Mouse (Mus musculus) megakaryocyte, adult 5-6 weeks (primary cell): ENCODE results near the gene Pygl. TPM values are rescaled to one million over a fixed set of nuclear protein-coding genes. Genes with fewer than 3 reads are reported as not detected.
"Not testable (repeated sequence)": the region's sequence is repeated elsewhere in the genome, so short reads cannot be mapped to it uniquely, and the experiment has no call there.

ENCODE experiments used
- ATAC-seq: 2 replicates; pipeline ENCODE4 v1.8.0; 2016; ENCODE audit warnings: mild to moderate bottlenecking, inconsistent platforms; ENCODE audit not compliant: poor library complexity, severe bottlenecking
- total RNA-seq, 2 experiments: library from RNA; stranded (forward) in 1 of 2; stranded (reverse) in 1 of 2; fragments of 153-499, 151-499 nt in 1 of 2; fragments of 221-1000, 200-1000 nt in 1 of 2; gene quantifications; 2 replicates each; pipeline versions ENCODE4 v1.2.3 to v1.2.4; 2015 to 2017

The Pygl gene
- total RNA-seq, 2 experiments from 2014 or later = 188 to 329 TPM

DNA sequence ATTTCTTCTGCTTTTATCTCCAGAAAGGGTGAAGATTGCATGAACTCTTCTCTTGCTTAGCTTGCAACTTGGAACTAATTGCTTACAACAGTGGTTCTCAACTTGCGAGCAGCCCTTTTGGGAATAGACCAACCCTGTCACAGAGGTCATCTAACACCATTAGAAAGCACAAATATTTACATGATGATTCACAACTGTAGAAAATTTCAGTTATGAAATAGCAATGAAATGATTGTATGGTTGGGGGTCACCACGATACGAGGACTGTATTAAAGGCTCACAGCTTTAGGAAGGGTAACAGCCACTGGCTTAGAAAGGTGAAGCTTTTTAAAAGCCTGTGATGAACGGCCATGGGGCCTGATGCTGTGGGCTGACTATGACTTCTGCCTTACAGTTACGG lies 70.2 kb downstream of the Pygl start:
- ATAC-seq = no peak

DNA sequence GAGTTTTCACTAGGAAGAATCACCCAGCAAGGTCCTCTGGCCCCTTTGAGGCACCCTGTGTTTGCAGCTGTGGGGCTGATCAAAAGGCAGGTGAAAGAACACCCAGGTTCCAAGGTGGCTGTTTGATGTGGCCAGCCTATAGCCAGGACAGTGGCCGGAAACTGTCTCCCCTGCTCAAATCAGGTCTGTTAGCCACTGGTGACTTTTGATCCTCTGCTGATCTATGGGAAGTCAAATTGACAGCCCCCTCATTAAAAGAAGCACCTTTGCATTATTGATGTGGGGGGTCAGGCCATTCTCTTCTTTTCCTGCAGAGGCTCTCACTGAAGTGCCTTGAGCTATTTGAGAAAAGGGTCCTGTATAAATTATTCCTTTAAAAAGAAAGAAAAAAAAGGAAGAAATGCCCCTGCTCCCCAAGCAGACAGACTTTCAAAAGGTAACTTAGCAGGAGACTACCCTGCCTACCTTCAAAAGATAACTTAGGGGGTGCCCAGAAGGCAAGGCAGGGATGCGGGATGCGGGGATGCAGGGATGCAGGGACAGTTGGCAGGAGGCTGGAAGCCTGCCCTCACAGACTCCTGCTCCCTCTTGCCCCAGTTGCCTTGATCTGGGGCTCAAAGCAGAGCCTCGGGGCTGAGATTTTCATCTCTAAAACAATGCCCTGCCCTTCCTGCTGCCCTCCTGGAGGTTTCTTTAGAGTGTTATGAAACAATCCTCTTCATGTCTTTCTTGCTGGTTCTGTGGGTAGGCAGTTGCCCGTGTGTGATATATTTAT lies 73.8 kb downstream of the Pygl start:
- ATAC-seq = no peak

DNA sequence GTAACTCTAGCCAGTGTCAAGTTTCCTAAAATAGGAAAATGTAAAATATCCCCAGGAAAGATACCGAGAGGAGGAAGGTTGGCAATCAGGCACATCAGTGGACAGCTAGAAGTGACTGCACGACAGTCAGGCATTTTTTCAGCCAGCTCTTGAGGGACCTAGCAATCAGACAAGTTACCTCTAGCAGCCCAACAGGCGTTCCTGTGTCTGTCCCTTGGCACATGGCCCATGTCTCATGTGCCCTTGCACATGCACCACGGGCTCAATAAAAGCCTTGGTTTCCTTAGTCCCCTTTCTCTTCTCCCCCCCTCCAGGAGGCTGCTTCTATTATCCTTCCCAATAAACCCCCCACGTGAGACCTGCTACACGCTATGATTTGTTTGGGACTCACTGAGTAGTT lies 75.1 kb downstream of the Pygl start:
- ATAC-seq = no peak

DNA sequence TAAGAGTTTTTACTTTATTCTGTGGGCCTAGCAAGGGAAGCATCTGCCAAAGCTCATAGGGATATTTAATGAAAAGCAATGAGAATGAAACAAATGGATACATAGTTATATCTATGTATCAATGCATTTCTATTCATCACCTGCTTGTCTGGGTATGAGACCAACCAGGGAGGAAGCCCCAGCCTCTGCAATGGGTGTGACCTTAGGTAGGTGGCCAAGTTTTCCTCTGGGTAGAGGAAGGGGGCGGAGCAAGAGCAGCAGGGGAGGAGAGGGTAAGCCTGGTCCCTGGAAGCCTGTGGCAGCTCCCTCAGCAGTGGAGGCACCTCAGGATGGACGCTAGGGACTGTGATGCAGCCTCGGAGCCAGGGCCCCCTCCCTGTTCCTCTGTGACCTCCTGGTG lies 77.4 kb downstream of the Pygl start, which contains the start of gene Abhd12b:
TSS of gene Abhd12b (plus strand) at position 301 of the 400 bp plus-strand sequence.
- ATAC-seq = no peak

DNA sequence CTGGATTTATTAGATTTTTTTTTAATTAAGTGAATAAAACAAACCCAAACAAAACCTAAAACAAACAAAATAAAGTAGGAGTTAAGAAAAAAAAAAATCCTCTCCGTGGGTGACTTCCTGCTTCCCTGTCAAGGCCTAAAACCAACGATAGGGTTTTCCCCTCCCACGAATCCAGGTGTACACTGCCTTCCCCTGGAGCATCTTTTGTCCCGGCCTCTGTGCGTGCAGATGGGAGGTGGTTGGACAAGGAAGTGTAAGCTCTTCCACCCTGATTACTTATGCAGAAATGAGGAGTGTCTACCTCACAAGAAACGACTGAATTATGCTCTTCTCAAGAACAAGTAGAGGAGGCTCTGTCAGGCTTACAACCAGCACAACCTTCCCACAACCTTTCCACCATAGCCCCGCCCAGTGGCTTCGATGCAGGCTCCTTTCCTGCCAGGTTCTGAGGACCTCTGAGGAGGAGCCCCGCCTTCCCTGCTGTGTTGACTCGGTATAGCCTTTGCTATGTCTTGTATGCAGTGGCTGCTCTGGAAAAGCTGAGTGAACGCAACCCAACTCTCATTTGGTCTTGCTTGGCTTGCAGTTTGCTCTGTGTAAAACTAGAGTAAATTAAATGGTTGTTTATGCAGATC lies 82.5 kb downstream of the Pygl start:
- ATAC-seq = peak; percentile 25; the same call in 1 of the 2 replicates

DNA sequence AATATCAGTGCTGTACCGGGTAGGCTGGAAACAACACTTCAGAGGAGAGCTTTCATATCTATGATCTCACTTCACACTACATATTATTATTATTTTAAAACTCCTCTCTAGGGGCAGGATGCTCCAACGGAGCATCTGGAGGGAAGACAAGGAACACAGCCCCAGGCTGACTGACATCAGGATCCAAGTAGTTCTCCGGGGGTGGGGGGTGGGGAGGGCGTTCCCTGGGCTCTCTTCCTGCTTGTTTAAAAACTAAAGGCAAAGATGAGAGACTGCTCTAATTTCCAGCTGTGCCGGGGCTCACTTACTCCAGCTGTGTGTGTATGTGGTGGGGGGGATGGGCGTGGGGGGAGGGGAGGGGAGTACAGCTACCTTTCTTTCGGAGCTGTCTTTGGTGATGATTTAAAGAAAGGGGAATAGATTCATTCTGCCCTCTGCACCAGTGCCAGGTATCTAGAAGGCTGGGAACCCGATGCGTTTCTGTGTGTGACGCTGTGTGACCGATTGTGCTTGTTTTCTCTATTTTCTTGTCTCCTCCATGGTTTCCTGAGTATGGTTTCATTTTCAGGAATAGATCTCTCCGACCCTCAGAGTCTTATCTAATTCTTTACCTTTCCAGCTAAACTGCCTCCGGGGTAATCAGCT lies 83.2 kb downstream of the Pygl start:
- ATAC-seq = no peak

DNA sequence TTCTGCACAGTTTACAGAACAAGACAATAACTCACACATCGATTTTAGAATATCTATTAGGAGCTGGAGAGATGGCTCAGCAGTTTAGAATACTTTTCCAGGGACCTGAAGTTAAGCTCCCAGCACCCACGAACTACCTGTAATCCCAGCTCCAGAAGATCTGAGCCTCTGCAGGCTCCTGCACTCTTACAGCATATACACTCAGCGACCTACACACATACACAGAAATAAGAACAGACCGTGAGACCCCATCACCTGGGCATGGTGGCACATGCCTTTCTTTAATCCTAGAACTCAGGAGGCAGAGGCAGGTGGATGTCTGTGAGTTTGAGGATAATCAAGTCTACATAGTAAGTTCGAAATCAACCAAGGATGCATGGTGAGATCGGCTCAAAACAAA lies 85.7 kb downstream of the Pygl start:
- ATAC-seq = no peak

DNA sequence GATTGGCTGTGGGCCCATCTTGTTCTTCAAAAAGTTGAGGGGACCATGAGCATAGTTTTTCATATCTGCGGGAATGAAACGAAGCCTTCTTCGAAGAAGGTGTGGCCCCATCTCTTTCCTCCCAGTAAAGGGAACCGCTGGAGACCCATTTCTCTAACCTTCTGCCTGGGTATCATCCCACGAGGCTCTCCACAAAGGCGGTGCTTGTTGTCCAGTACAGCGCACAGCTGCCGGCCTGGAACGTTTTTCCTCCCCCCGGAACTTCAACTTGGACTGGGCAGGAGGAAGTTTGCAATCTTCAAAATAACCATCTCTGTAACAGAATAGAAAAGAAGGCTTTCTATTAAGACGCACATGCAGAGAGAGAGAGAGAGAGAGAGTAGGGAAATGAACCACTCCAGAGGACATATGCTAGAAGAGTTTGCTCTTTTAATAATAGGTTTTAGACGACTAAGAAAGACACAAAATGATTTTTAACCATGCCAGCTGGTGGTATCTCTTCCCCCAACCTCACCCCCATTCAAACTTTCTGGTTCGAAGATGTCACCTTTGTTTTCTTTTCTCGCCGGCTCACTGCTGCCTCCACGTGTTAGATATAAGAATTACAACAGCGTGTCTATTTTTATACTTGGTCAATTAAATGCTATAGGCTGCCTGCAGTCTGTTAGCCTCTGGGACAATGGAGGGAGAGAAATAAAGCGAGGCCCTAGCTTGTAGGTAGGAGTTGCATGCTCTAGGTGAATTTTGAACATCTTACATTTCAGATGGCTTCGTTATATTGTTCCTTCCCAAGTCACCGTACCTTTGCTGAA lies 86.4 kb downstream of the Pygl start:
- peak; percentile 39 for ATAC-seq

DNA sequence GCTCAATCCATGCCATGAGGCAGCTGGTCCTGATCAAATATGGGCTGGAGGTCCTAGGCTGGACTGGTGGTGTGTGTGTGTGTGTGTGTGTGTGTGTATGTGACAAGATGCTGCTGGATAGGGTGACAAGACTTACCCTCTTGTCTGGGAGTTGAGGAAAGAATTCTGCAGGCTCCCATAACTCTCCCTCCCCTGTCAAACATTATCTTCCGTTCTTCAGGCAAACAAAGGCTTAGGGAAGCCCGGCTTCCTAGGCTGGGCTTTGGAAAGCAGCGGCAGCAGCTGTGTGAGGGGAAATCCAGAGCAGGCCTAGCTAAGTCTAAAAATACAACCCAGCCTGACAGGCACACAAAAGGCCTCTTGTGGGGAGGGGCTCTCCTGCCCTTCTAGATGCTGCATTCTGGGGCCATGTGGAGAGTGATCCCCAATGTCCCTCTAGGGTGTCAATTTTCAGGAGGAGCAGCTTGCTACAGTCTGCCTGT lies 87.1 kb downstream of the Pygl start:
- ATAC-seq = not testable (repeated sequence)

DNA sequence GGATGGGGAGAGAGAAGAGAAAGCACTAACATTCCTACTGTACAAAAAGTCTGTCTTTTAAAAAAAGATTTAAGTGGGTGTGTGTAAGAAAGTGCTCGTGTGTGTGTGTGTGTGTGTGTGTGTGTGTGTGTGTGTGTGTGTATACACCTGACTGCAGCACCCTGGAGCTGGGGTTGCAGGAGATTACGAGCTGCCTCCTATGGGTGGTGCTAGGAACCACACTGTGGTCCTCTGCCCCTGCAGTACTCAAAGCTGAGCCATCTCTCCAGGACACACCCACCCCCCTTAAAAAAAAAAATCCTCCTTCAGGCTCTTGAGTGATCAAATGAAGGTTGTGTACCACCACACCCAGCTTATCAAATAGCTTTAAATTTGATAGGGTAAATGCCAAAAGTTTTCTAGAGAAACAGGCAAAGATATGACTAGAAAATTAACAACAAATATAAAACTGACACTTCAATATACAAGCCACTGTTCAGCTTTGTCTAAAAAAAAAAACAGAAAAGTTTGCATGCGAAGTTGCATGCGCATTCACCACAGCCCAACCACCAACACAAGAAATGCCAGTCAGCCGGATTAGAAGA lies 90.2 kb downstream of the Pygl start:
- ATAC-seq = no peak

Other genes starting within 250 kb of the Pygl start
- gene Sav1, start 244.5 kb downstream of the Pygl start, total RNA-seq (2015) = 77.4 and 83.0 TPM in 2 replicates
- 39.0 and 43.9 TPM in 2 replicates for gene Sav1, start 244.5 kb downstream of the Pygl start, total RNA-seq (2017)
- gene Nin, start 117.8 kb downstream of the Pygl start, total RNA-seq (2015) = 154 and 171 TPM in 2 replicates
- gene Nin, start 117.8 kb downstream of the Pygl start, total RNA-seq (2017) = 227 and 264 TPM in 2 replicates
- not detected in 2 replicates for gene Abhd12b, start 77.3 kb downstream of the Pygl start, total RNA-seq (2015)
- gene Abhd12b, start 77.3 kb downstream of the Pygl start, total RNA-seq (2017) = not detected in 2 replicates
- gene Trim9, start 116.1 kb upstream of the Pygl start, total RNA-seq (2015) = 0.11 TPM in 1 of 2 replicates, not detected in the other
- gene Trim9, start 116.1 kb upstream of the Pygl start, total RNA-seq (2017) = 0.11 TPM in 1 of 2 replicates, not detected in the other
- gene Tmx1, start 221.6 kb upstream of the Pygl start, total RNA-seq (2015) = 45.5 and 47.2 TPM in 2 replicates
- 72.9 and 83.4 TPM in 2 replicates for gene Tmx1, start 221.6 kb upstream of the Pygl start, total RNA-seq (2017)